Mouse (Mus musculus) left cerebral cortex, adult 2 months (tissue): ENCODE results near the gene Abhd2. TPM values are rescaled to one million over a fixed set of nuclear protein-coding genes. Genes with fewer than 3 reads are reported as not detected.
A peak's percentile ranks its signal among the peaks of the same experiment; 100 is the strongest.

Experiments
- DNase-seq, 2 experiments: peaks; one replicate each; pipeline ENCODE4 v3.0.0; 2021 to 2022; ENCODE audit warnings: low spot score in 2 of 2, mixed read lengths in 1 of 2; ENCODE audit errors: extremely low spot score in 1 of 2
- H3K27ac ChIP-seq: fragments of 200-600 bp; 2 replicates; pipeline ENCODE4 v1.8.1; 2022
- H3K4me3 ChIP-seq: fragments of 200-600 bp; 2 replicates; pipeline ENCODE4 v1.8.1; 2022
- CTCF ChIP-seq: fragments of 200-600 bp; IDR thresholded peaks from 2 replicates; pipeline ENCODE4 v1.8.1; 2022; ENCODE audit warnings: antibody characterized with exemption, mild to moderate bottlenecking, moderate library complexity
- intact Hi-C: fragments of 180-260 bp; cut with DNase I; formaldehyde crosslinking; loops from one replicate; pipeline ENCODE4 v1.15.1; 2025
- total RNA-seq, 2 experiments: library from RNA; stranded (reverse); gene quantifications; 2 replicates each; pipeline ENCODE4 v1.2.3; 2021

Gene Abhd2
- total RNA-seq, 2 experiments from 2014 or later, result 103 to 116 TPM

GRCm38 (mm10) chr7:79391471-79391870, 118.5 kb downstream of the Abhd2 start:
- Histone ChIP-seq H3K4me3 (peak overlapping the region; percentile 55), H3K27ac (peak overlapping the region; percentile 59; the same call in 1 of the 2 replicates)
- intact Hi-C loops, result loop anchor here (1.0 kb wide), 1 partner anchor 75 kb away; the partner anchor contains the start of gene Polg
- no peak for DNase-seq
- TF ChIP-seq CTCF, result no peak

- intact Hi-C loops, result loop anchor here (1.0 kb wide), 1 partner anchor 74 kb away; the partner anchor contains the start of gene Polg
- no peak for TF ChIP-seq CTCF
- DNase-seq, result peak; percentile 94 to 95
- peak within 1 kb of the TSS; percentile 92 for H3K27ac ChIP-seq
- H3K4me3 ChIP-seq, result peak within 1 kb of the TSS; percentile 55
These were observed 119.1 kb downstream of the Abhd2 start, which contains the start of gene Fanci for GRCm38 (mm10) chr7:79391883-79392649. Gene Fanci (plus strand): TSS chr7:79391929.

DNA sequence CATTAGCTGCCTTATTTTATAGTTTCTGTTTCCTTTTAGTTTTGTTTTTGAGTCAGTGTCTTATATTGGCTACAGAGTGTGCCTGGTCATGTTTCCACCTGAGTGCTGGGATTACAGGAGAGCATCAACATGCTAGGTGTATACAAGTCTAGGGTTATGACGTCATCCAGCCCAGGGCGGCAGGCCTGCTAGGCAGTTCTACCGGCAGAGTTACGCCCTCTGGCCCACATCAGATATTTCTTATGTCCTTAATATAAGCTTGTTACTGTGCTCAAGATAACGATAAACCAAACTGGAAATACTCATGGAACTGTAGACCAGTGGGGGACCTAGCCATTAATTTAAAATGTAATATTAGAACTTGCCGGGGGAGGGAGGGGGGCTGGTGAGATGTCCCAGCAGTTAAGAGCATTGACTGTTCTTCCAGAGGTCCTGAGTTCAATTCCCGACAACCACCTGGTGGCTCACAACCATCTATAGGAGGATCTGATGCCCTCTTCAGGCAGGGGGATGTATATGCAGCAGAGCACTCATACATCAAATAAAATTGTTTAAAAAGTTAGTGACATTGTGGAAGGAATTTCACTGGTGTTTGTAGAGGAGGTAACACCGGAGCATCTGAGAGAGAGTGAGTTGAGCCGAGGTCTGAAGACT, 120.0 kb downstream of the Abhd2 start:
- intact Hi-C loops, result no loop called here
- no peak overlapping the region; the same call in 1 of the 2 replicates for H3K4me3 ChIP-seq
- no peak for DNase-seq
- H3K27ac ChIP-seq, result no peak overlapping the region
- TF ChIP-seq CTCF, result peak; percentile 36

DNA sequence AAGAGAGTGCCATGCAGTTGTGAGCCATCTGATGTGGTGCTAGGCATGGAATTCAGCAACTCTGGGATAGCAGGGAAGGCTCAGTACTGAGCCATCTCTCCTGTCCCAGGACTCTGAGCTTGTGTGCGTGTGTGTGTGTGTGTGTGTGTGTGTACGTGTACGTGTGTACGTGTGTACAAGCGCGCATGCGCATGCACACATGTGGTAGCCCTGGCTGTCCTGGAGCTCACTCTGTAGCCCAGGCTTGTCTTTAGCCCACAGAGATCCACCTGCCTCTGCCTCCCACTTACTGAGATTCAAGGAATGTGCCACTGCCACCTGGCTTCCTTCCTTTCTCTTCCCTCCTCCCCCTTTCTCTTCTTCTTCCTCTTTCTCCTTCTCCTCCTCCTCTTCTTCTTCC, 120.9 kb downstream of the Abhd2 start:
- no peak overlapping the region for H3K4me3 ChIP-seq
- no peak overlapping the region for H3K27ac ChIP-seq
- intact Hi-C loops, result no loop called here
- no peak for TF ChIP-seq CTCF
- no peak for DNase-seq

DNA sequence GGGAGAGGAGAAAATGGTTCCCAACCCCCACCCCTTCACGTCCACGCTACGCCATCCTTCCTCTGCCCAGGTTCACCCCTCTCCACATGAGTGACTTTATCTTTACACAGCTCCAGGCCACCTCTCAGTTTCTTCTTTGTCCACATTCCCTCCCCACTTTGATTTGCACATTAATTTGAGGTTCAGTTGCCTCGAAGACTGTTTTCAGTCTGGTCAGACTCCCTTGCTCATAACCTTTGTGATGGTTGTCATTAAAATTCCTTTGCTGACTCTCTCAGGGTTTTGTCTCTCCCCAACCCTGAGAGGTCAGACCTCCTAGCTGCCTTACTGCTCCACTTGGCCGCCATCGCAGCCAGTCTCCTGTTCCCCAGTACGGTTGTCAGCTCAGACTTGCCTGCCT, 121.7 kb downstream of the Abhd2 start:
- no peak overlapping the region for H3K4me3 ChIP-seq
- intact Hi-C loops, result no loop called here
- no peak for DNase-seq
- no peak for TF ChIP-seq CTCF
- no peak overlapping the region for H3K27ac ChIP-seq

- no peak for DNase-seq
- Histone ChIP-seq H3K27ac (no peak overlapping the region), H3K4me3 (no peak overlapping the region)
- intact Hi-C loops, result no loop called here
- no peak for TF ChIP-seq CTCF
These were observed 122.2 kb downstream of the Abhd2 start for GRCm38 (mm10) chr7:79395186-79395585.

GRCm38 (mm10) chr7:79397446-79397963, 124.5 kb downstream of the Abhd2 start:
- Histone ChIP-seq H3K27ac (no peak overlapping the region), H3K4me3 (no peak overlapping the region)
- DNase-seq, result no peak
- TF ChIP-seq CTCF, result no peak
- intact Hi-C loops, result no loop called here

DNA sequence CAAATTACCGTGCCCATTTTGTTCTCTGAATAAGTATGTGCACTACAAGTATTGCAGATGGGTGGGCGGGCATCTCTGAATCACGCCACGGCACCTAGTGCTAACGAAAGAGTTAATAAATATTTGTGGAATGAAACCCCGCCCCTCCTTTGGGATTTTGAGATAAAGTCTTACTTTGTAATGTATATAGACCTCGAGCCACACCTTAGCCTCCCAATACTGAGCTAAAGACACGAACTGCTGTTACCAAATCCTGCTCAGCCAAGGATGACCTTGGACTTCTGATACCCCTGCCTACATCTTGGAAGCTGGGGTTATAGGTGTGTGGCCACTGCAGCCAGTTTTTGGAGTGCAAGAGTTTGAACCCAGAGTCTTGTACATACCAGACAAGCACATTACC, 125.4 kb downstream of the Abhd2 start:
- H3K4me3 ChIP-seq, result no peak overlapping the region
- no peak for TF ChIP-seq CTCF
- DNase-seq, result no peak
- H3K27ac ChIP-seq, result no peak overlapping the region
- intact Hi-C loops, result no loop called here

GRCm38 (mm10) chr7:79398971-79399370, 126.0 kb downstream of the Abhd2 start:
- TF ChIP-seq CTCF, result no peak
- Histone ChIP-seq H3K27ac (no peak overlapping the region), H3K4me3 (no peak overlapping the region)
- no peak for DNase-seq
- intact Hi-C loops, result no loop called here

DNA sequence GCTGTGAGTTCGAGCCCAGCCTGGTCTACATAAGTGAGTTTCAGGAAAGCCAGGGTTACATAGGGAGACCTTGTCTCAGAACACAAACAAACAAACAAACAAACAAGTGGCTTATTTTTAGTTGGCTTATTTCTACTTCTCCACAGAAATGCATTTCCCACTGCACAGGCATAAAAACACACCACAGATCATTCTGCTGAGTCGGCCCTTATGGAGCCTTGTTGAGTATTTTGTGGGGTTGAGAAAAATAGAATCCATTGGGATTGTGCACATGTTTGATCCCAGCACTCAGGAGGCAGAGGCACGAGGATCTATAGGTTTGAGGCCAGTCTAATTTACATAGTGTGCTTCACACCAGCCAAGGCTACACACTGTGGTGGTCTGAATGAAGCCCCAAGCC, 127.3 kb downstream of the Abhd2 start:
- intact Hi-C loops, result no loop called here
- H3K27ac ChIP-seq, result no peak overlapping the region
- no peak overlapping the region for H3K4me3 ChIP-seq
- DNase-seq, result no peak
- TF ChIP-seq CTCF, result no peak

DNA sequence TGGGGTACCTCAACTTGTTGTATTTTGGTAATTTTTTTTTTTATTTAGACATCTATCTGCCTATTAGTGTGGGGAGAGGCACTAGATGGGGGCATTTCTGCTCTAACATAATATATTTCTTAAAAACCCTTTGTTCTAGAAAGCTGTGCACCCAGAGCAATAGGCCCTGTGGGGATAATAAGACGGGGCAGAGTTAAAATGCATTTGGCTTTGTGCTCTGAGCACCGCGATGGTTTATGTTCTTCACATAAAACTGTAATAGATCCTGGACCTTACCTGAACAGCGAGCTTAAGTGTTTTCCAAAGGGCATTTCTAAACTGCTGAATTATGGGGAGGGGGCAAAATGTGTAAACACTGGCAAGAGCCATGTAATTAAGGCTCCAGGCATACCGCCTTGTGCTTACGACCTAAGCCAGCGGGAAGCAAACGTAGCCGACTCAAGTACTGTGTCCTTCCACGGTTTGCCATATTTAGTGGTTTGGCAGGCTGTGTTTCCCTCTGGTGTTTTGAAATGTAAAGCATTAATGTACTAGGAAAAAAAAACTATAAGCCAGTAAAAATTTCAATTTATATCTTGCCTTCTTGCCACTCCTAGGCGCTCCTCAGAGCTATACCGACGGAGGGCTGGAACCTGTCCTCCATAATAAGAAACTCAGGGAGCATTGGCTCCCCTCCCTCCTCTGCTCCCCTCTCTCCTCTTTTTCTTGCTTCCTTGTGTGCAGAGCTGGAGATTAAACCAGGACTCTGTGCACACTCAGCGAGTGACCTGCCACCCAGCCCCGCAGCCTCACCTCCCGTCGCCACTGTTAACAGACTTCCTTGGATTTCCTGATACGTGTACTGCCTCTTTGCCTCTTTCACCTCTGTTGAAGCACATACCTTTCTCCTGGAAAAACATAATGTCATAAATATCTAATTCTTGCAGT, 141.7 kb downstream of the Abhd2 start:
- intact Hi-C loops, result no loop called here
- no peak overlapping the region for H3K27ac ChIP-seq
- no peak for DNase-seq
- TF ChIP-seq CTCF, result no peak
- H3K4me3 ChIP-seq, result no peak overlapping the region

Other genes with a start within 250 kb of the Abhd2 start
- gene Acan, start 219.7 kb upstream of the Abhd2 start, total RNA-seq, result 1 to 10 TPM; 3.2 to 5.8 TPM
- gene Hapln3, start 142.2 kb upstream of the Abhd2 start, total RNA-seq, result 1 to 10 TPM; 1.4 to 1.9 TPM
- 100 to 1,000 TPM; 190 to 199 TPM for gene Mfge8, start 124.1 kb upstream of the Abhd2 start, total RNA-seq
- gene Rlbp1, start 113.8 kb downstream of the Abhd2 start, total RNA-seq, result 10 to 100 TPM; 21.7 to 22.1 TPM
- gene Fanci, start 118.7 kb downstream of the Abhd2 start, total RNA-seq, result 1 to 10 TPM in 1 of 2 experiments, under 1 TPM in 1; 0.56 to 1.4 TPM
- gene Polg, start 193.2 kb downstream of the Abhd2 start, total RNA-seq, result 100 to 1,000 TPM in 1 of 2 experiments, 10 to 100 TPM in 1; 86.7 to 100 TPM